Mouse (Mus musculus) testis, postnatal 14 days (tissue): ENCODE data around the gene Cmc2.
A peak's percentile ranks its signal among the peaks of the same experiment; 100 is the strongest.

Source experiments
- DNase-seq: peaks from one replicate; pipeline ENCODE4 v3.0.0; 2021; ENCODE audit warnings: low spot score

Cmc2 gene

DNA sequence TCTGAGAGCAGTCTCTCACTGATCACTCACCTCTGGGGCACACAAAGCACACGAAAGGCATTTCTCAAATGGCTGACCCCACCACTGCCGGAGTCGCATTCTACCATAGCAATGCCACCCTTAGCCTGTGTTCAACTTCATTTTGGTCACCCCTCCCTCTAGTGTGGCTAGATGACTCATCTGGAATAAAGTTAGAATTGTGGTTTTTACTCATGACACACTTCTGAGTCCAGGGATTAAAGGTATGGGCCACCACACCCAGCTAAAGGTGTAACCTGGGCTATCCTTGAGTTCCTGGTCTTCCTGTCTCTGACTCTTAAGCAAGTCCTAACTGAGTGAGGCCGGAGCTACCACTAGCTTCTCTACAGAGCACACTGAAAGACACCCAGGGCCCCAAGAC is 15.4 kb downstream of the Cmc2 start:
- DNase-seq = no peak

DNA sequence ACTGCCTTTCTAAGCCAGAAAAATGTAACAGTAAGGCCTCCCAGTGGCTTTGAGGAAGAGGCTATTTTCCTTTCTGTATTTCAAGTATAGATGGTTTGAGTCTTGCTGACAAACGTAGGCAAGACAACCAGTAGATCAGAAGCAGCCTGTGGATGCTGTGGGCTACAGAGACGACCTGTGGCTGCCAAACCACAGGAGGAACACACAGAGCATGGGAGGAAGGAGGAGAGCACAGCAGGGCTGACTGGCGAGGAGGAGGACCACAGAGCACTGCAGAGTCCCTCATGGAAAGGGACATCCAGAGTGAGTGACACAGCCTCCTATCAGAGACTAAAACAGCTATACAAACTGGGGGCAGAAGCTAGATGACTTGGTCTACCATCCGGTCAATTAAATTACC is 16.0 kb downstream of the Cmc2 start:
- no peak for DNase-seq

DNA sequence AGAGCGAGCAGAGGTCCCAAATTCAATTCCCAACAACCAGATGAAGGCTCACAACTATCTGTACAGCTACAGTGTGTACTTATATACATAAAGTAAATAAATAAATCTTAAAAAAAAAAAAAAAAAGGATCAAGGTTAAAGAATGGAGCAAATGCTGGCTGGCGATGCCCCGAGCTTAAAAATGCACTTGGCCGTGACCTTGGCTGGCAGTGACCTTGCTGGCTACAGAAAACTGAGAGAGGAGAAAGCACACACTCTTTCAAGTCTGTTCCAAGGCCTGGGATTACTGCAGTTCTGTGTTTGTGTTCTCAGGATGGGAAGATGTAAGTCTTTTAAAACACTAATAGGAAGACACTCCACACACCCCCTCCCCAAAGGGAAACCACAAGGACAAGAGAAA is 16.5 kb downstream of the Cmc2 start:
- DNase-seq = no peak

DNA sequence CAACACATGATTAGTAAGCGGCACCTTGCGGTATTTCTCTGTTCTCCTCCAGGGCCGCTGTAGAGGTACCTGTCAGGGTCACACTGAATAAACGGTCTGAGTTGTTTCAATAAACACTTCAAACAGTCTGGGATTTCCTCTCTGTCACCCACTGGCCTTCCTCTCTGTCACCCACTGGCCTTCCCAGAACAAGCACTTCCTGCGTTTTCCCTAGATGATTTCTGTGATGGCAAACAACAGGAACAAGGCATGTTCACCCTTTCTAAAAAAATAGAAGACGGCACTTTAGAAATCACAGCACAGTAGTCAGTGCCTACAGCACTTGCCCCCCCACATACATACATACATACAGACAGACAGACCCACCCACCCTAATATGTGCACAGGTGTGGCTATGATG is 25.7 kb downstream of the Cmc2 start:
- DNase-seq = no peak

DNA sequence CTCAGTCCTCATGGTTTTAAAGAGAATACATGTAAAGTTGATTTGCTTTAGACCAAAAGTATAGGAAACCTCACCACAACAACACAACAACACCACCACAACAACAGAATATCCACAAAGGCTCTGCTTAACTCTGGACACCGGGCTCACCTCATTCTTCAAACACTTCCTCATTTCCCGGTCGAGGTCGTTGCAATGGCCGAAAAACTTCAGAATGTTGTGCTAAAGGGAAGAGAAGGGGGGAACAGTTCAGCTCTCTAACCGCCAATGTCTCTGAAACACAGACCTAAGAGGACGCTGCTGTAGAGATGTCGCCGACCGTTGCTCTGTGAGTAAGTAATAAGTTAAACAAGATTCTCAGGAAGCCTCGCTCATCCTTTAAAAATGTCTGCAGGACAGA is 27.3 kb downstream of the Cmc2 start:
- no peak for DNase-seq

DNA sequence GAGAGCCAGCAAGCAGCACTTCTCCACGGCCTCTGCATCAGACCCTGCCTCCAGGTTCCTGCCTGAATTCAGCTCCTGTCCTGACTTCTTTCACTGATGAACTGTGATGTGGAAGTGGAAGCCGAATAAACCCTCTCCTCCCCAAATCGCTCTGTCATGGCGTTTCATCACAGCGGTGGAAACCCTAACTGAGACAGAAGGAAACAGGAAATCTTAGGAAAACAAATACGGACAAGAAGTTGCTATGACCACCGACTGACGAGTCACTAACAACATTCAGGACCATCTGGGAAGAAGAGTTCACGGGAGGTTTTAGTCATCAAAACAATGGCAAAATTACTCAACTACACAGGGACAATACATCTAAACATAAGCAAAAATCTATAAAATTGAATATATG is 28.6 kb downstream of the Cmc2 start:
- DNase-seq = no peak

DNA sequence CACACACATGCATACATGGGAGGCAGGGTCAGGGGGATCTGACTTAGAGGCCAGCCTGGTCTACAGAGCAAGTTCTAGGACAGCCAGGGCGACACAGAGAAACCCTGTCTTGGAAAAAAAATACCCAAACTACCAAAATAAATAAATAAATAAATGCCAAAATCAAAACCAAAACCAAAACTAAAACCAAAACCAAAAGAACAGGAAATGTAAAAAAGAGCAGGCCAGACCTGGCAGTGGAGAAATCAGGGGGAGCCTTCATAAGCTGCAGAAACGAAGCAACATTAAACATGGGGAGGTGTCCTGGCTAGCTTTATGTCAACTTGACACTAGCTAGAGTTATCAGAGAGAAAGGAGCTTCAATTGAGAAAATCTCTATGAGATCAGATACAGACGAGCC is 29.1 kb downstream of the Cmc2 start:
- DNase-seq = no peak

DNA sequence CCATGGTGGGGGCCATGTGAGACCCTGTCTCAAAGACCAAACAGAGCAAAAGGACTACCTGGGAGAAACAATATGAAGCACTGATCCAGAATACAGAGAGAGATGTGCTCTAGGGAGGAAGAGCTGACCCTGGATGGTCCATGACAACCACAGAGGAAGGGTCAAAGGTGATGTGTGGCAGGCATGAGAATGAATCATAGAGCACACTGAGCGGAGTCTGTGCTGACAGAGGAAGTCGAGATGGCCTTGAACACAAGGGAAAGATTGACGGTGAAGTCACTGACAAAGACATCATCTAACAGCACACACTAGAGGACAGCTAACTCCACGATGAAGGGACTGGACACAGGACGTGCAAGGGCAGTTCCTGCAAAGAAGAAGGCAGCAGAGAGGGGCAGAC is 29.8 kb downstream of the Cmc2 start:
- DNase-seq = no peak

DNA sequence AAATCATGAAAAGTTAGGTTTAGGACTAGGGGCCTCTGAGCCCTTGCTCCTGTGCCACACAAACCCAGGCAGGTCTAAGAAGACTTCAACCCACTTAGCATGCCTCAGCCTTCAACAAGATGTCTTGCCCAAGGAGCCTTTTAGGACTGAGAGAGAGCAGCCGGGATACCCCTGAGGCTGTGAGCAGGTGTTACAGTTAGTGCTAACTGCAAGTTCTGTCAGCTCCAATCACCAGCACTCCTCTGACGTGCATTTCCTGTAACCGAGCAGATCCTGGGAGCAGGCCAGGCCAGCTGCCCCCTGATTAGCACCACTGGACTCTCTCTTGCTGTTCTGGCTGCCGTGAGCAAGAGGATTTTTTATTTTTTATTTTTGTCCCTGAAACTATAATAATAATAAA is 33.4 kb downstream of the Cmc2 start:
- DNase-seq = no peak

DNA sequence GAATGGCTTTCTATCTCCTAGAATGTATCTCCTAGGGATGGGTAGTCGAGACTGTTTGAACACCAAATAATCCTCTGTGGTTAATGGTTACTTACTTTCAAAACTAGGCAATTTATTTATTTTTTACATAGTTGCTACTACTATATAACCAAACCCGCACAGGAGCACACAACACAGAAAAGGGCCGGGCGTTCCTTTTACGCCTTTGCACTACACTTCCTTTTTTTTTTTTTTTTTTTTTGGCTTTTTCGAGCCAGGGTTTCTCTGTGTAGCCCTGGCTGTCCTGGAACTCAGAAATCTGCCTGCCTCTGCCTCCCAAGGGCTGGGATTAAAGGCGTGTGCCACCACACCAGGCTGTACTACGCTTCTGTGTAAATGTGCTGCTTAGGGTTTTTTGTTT is 39.9 kb downstream of the Cmc2 start:
- no peak for DNase-seq

DNA sequence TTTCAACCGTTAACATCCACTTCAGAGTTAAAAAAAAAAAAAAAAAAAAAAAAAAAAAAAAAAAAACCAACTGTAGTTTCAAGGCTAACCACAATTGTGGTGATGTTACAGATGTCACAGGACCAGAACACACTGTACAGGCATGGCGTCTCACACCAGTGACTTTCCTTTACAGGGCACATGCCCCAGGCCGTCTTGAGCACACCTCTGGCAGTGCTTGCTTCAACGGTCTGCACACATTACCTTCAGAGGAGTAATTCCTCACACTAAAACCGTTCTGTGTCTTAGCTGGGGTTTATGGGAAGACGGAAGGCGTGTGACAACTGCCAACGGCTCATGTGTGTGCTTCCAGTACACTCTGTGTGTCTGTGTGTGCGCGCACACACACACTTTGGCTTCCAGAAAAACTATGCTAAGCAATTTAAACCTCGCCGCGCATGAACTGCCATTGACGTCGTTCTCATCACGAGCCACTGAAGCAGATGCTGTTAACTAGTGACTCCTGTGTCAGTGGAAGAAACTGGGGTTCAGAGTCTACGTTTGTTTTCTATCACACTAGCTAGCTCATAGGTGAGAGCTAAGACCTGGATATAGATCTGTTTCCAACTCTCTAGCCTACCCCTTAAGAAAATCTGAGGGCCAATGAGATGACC is 45.3 kb downstream of the Cmc2 start:
- DNase-seq = no peak

DNA sequence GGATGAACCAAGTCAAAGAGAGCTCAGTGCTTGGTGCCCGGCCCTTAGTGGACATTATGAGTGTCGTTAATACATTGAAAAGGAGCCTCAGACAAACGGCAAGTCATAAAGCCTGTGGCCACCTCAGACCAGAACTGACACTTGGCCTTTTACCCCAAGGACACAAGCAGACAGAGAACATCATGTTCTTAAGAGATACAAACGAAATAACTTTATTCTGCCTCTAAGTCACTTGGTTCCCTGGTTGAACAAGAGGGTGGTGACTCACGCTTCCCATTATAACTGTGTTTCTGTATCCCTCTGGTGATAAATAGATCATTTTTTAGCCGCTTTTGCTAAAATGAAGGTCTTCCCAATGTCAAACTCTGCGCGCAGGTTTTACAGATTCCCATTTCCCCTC is 47.3 kb downstream of the Cmc2 start:
- DNase-seq = peak; percentile 43

DNA sequence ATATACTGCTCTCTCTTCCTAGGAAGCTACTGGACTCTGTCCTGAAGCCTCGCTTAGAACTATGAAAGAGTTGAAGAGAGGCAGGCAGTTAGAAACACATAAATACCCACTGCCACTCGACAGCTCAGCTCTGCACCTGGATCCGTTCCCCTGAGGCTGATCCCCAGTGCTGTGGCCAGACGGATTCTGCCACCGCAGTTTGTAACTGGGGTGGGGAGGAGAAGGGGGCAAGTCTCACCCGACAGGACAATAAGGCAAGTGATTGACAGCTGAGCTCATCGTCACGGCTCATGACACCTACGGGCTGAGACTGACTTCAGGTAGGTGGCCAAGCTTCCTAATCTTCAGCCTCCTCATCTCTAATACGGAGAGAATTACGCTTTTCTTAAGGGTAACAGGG is 47.7 kb downstream of the Cmc2 start:
- no peak for DNase-seq

DNA sequence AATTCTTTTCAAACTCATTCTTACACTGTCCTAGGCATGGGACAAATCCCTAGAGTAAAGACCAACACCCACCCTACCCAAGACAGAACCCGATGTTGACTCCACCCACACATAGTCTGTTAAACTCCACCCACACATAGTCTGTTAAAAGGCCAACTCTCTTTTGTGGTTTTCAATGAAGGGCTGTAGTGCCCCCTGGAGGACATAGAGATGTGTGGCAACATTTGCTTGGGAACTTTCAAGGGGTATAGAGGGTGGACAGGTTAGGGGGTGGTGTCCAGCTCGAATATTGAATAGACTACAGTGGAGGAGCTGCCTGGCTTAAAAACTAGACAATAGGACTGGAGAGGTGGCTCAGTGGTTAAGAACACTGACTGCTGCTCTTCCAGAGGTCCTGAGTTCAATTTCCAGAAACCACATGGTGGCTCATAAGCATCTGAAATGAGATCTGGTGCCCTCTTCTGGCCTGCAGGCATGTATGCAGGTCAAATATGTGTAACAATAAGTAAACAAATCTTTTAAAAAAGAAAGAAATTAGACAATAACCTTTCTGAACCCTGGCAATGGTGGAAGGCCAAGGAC is 48.4 kb downstream of the Cmc2 start:
- DNase-seq = no peak

DNA sequence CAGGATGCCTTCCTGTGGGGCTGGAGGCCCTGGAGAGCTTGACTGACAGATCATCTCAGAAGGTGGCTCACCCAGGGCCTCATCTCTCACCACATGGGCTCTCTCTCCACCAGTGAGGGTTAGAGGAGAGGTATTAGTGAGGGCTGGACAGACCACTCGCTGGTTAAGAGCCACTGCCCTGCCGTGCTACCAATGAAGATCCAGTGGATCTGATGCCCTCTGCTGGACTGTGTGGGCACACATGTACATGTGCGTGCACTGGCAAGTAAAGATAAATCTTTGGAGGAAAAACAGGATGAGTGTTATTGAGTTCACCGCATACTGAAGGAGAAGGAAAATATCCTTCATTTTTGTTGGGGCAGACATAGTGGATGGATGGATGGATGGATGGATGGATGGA is 52.6 kb downstream of the Cmc2 start:
- no peak for DNase-seq

DNA sequence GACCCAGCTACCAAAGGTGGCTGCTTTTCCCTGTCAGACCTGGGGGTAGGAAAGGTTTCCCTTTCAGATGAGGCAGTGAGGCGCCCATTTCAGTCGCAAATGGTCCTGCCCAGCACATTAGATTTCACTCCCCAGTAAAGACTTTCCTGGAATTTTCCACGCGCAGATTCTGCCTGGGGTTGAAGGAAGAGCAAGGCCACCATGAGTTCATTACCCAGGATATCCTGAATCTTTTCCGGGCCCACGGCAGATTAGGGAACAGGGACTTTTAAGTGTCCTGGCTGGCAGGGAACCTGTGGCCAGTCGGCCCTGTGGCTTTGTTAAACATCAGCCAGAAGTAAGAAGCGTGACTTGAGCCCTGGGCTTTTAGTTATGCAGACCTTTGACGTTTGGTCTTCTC is 53.9 kb downstream of the Cmc2 start:
- no peak for DNase-seq

DNA sequence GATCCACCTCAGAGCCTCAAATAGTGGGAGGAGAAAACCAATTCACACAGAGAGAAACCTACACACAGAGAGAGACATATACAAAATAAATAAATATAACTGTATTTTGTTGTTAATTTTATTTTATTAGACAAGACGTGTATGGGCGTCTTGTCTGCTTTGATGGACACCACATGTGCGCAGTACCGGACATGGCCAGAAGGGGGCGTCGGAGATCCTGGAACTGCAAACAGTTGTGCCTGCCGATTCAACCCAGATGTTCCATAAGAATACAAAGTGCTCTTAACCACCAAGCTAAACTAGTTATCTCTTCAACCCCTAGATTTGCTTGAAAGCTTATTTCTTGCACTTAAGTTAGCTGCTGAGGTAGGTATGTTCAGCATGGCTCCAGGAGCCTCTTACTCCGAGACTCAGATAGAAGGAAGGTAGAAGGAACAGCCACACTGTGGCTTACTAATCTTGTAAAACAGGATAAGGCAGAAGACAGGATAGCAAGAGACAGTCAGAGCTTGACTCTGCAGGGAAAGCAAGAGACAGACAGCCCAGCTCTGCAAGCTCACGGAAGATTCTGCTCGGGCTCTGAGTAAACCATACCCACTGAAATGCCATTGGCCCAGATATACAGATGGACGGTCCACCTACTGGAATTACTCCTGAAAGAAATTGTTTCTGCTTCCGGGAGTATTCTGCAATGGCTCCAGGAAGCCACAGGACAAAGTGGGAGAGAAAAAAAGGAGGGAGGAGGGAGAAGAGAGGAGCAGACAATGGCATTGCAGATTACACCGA is 54.9 kb downstream of the Cmc2 start:
- DNase-seq = peak; percentile 72

DNA sequence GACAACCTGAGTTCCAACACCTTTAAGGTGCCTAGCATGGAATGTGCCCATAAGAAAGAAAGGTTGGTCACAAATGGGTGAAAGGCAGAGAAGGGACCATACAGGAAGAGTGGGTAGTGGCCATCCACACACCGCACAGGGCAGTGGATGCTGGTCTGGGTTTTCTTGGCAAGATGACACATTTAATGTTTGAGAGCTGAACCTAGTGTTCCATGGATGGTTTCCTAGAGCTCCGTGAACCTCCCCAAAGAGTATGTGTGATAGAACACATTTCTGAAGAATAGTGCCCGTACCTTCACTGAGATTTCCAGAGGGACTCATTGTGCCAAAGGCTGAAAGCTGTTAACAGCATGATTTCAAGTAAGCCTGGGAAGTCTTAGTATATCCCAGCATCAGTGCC is 56.7 kb downstream of the Cmc2 start:
- no peak for DNase-seq

DNA sequence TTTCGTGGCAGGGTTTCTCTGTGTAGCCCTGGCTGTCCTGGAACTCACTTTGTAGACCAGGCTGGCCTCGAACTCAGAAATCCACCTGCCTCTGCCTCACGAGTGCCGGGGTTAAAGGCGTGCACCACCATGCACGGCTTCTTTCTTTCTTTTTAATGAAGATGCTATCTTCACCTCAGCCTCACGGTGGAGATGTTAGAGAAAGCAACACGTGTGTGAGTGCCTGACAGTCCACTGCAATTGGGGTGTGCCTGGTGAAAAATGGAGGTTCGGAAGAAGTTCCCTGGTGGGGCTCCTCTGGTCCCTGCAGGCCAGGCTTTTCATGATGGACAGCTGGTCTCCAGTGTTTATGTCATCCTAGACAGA is 57.2 kb downstream of the Cmc2 start:
- DNase-seq = no peak

DNA sequence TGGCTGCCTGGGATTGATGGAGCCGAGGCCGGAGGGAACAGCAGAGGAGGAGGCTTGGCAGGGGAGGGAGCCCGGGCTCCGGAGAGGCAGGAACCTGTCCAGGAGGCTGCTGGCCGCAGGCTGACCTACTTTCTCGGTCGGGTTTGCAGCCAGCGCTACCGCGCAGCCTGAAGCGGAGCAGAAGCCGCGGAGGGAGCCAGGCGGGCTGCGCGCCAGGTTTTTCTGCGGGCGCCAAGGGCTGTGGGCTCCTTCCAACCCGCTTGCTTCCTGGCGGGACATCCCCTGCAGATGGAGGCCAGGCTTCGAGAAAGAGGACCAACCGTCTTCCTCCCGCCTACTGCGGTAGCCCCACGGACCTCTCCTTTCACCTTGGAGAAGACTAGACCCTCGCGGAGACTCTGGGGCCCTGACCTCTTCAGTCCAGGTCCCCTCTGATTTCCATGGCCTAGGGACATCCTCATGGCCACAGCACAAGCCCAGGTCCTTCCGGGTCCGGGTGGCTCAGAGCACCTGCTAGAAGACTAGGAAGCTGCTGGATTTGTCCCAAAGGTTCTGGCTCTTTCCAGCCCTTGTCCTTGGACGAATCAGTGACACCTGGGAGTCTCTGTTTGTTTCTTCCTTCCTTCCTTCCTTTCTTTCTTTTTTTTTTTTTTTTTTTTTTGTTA is 57.8 kb downstream of the Cmc2 start:
- peak; percentile 46 for DNase-seq

DNA sequence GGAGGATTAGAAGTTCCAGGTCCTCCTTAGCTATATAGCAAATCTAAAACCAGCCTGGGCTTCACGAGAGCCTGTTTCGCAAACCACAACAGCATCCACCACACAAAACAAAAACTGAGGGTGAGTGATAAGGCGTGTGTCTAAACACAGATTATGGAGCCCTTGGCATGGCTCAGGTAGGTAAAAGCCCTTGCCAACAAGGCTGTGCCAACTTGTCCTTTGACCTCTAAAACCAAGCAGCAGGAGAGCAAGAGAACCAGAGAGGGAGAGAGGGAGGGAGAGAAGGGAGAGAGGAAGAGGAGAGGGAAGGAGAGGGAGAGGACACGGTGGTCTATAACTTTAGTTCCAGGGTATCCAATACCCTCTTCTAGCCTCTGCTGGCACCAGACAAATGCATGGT is 59.1 kb downstream of the Cmc2 start:
- DNase-seq = no peak

DNA sequence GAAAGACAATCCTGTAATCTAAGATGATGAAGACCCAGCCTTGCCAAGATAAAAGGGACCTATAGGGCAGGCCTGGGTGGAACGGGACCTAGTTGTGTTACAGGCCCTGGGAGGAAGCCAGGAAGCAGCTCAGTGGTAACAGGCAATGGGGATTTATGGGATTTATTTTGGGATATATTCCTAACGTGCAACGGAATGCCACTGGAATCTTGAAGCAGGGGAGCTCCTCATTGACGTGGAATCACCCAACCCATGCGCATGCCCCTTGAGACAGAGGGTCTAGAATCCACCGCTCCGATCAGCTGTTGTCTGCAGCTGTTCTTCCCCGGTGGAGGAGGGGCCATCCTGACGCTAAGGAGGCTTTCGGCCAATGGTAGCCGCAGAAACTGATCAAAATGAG is 69.2 kb downstream of the Cmc2 start:
- DNase-seq = no peak

DNA sequence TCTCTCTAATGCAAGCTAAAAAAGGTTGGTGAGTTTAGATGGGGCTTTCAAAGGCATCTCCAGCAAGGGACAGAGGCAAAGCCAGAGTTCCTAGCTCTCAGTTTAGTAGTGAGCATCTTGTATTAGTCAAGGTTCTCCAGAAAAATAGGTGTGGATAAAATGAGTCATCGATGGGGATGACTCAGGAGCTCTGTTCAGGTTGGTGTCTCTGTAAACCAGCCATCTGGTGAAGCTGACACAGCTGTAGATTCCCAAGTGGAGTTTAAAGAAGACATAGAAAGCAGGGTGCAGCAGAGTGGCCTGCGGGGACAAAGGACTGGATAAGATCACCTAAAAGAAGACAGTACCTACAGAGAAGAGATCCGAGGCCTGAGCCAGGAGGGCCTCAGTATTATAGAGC is 73.2 kb downstream of the Cmc2 start:
- DNase-seq = no peak
